Mouse (Mus musculus): Measurements from ENCODE around the gene Otp.

DNA sequence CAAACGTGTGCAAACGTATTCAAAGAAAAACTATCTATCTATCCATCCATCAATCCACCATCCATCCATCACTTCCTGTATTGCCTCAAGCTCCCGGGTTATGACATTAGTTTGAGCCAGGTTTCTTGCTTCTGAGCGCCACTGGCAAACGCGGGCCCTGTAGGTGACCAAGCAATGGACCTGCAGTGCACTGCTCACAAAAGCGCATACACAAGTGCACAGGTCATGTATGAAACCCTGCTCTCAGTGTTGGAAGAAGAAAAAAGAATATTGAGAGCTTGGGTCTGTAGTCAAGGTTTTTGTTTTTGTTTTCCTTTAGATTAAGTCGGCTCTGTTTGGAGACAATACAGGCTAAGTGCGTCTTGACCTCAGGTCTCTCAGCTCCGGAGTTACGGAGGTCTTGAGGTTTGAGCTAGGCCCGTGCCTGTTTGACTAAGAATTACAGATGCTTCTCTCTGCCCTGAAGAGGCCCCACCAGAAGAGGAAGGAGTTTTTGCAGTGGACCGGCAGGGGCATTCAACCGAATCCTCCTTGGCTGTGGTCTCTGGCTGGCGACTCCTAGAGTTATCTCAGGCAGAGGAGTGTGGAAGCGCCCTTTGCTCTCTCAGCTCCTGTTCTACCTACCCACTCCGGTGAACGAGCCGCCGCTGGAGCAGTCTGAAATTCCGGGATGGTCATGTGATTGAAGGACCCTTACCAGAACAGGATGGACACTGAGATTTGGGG is 4.8 kb upstream of the Otp start:
- TF ChIP-seq CTCF (conservative IDR thresholded peaks at IDR 0.05; ENCODE audit: low read length): no peak
- TF ChIP-seq NANOG (IDR thresholded peaks at IDR 0.05; ENCODE audit: borderline replicate concordance, low read length): no peak
- TF ChIP-seq POU5F1 (IDR thresholded peaks at IDR 0.05; ENCODE audit: borderline replicate concordance, low read length): no peak

Measured in E14TG2a.4 (cell line).